Mouse (Mus musculus) NIH3T3 (cell line): ENCODE data around the gene Srrm4.

Experiments
- DNase-seq: peaks from one replicate; pipeline ENCODE4 v3.0.0-alpha.2; 2012; ENCODE audit warnings: low read depth

Srrm4 gene

DNA sequence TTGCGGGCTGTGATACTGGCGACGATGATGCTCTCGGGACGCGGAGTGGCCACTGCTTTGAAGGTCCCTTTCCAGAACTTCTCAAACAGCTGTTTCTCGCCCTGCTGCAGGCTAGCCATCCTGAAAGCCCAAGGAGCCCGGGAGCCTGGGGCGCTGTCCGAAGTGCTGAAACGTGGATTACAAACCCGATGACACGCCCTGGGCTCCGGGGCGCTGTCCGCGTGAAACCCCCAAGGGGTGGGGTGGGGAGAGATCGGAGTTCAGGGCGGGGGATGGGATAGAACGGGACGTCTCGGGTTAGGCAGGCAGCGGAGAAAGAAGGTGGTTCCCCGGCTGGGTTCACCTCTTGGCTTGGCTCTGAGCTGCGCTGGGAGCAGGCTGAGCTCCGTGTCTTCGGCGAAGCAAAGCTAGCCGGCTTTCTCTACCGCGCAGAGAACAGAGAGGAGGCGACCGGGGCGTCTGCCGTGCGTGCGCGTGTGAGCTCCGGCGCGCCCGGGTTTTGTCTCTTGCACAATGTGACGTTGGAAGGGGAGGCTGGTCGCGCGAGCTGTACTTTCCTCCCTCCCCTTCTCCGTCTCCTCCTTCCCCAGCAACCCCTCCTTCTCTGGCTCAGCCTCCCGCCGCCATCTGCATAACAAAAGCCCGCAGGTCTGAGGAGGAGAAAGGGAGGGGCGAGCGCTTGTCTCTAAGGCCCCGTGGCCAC is at the start of gene Srrm4:
Srrm4 (minus strand) TSS at position 472 of the 703 bp plus-strand sequence.
- DNase-seq, result peak; percentile 61

DNA sequence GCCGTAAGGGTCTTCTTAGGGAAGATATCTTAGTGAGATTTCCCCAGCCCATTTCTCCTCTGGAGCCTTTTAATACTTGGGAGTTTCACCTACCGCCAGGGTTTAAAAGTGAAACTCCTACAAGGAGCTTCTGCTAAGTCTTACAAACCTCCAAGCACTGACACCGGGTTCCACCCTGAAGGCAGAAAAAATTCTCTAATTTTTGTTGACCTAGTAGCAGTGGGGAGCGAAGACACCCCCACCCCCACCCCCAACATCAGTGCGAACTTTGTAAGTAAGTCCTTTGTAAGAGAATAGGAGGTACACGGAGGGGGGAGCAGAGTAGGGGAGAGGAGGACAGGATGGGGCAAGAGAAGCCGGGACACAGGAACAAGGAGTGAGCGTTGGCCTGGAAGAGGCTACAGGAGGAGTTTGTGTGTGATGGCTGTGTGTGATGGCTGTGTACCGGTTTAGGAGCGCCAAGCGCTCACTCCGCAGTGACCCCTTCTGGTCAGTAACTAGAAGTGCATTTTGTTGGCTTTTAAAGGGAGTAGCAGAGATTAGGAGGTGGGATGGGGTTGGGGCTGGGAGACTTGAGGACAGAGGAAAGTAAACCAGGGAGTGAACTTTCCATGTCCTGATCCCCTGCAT is 1.3 kb upstream of the Srrm4 start:
- DNase-seq, result peak; percentile 58

DNA sequence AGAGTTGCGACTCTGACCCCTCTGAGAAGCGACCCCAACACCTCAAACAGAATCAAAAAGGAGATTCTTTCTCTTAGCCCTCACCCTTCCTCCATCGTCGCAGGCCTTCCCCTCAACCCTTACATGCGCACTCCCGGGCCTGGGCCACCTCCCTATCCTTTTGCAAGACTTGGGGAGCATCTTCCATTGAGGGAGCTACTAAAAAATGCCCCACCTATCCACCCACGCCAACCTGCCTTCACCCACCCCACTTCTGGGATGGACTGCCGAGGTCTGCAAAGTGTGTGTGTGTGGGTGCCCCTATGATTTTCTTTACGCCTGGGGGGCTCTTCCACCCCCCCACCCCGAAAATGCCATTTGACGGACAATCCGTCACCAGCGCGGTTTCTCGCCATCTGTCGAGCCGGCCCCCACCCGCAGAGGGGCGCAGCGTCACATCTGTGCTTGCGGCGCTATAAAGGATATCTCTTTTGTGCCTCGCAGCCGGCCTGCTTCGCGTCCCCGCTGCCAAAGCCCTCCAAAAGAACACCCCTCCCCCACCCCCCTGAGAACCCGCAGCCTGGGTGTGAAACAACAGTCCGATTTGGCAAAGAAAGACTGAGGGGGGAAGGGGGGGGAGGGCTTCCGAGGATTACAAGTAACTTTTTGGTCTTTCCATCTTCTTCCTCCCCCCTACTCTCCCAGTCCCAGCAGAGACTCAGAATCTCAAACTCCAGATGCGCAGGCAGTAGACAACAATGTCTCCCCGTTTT is 608 bp upstream of the Srrm4 start:
- no peak for DNase-seq

DNA sequence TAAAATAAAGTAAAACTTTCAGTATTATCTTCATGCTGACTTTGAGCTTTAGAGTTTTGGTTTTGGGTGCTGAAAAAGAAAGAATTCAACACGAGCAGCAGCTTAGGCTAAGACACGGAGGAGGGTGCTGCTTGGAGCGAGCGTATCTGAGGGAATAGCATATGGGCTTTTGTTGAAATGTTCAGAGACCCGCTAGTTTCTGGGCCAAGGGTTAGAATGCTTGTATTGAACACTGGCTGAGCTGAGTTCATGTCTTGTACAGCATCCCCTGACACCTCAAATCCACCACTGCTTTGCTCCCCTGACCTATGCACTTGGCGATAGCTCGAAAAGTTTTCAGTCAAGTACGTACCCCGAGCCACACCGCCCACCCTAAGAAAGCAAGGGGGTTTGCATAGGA is 919 bp downstream of the Srrm4 start:
- no peak for DNase-seq

DNA sequence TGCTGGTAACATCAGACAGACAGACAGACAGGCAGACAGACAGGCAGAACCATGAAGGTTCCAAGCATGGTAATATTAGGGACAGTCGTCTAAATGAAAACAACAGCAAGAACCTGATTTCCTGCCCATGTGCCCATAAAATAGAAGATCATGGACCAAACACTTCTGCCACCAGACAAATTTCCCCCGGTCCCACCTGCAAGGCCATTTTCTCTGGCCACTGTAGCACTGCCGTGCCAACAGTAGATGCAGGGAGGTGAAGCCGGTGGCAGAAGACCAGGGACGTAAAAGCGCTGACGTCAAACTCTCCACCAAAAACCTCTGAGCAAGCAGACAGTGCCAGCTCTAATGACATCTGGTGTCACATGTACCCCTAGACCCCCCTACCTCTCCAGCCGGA is 2.0 kb downstream of the Srrm4 start:
- no peak for DNase-seq

DNA sequence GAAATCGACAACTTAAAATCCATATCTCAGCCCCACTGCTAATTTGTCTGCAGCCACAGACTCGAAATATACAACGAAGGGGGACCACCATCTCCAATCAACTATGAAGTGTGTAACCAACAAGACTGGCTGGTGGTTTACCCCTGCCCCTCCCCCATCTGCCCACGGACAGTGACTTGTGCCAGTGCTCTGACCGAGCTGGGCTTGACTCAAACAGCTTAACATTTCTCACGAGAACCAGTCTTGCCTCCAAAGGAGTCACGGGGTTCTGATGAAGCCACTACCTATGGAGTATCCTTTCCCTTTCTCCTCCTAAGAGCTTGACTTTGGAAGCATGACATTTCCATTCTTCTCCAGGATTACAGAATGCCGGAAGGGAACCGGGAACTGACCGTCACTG is 2.8 kb downstream of the Srrm4 start:
- no peak for DNase-seq

DNA sequence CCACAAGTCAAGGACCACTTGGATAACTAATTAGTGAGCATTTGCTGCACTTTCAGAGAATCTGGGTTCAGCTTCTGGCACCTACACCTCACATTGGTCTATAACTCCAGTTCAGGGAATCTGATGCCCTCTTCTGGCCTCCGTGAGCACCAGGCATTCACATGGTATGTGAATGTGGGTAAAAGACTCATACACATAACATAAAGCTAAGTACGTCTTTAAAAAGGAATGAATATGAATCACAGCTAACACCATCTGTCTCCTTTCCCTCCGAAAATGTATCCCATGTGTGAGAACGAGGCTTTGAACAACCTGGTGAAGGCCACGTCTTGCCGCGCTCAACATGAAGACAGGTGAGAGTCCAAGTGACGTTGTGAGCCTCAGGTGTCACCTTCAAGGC is 12.1 kb downstream of the Srrm4 start:
- DNase-seq, result peak; percentile 5

DNA sequence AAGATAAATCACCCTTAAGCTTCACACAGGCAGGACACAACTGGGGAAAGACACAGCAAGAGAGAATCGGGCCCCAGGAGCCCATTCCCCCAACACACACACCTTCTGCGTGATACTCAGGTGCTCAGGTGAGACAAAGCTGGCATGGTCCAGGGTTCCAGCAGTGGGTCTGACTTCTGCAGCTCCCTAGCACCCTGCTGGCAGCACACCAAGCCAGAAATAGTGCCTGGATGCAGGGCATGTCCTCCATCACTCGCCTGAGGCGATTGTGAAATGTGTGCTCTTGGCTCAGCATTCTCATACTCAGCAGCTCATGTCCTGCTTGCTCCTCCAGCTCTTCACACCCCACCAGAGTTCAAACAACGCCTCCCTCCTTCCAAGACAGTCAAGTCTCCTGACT is 14.5 kb downstream of the Srrm4 start:
- peak; percentile 28 for DNase-seq

DNA sequence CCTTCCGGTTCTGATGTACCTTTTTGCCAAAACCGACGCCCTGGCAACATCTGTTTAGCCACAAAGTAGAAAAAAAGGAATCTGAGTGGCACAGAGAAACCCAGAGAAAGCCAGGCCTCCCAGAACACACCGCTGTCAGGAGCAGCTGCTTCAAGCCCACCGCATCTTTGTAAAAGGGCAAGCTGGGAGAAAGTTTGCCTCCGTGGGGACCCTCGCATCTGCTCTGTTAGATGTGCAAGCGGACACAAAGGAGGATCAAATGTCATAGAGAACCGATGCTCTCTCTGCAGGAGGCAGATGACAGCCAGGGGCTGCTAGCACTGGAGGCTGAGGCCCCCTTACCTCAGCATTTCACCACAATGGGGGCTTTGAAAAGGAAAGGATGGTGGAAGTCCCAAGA is 18.3 kb downstream of the Srrm4 start:
- DNase-seq, result no peak

DNA sequence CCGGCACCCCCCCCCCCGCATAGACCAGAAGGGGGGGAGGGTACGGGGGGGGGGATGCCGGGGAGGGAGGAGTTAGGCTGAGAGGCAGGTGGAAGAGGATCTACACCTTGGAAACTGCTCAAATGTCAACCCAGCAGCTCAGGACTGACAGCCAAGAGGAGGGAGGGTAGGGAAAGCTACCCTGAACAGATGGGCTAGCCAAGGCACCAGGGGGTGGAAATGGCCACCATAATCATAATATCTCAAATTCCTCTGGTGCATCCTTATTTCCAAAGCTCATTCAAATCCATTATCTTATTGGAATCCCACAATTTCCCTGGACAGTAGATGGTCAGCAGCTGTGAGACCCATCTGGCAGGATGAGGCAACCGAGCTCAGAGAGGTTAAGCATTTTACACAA is 19.7 kb downstream of the Srrm4 start:
- DNase-seq, result no peak

DNA sequence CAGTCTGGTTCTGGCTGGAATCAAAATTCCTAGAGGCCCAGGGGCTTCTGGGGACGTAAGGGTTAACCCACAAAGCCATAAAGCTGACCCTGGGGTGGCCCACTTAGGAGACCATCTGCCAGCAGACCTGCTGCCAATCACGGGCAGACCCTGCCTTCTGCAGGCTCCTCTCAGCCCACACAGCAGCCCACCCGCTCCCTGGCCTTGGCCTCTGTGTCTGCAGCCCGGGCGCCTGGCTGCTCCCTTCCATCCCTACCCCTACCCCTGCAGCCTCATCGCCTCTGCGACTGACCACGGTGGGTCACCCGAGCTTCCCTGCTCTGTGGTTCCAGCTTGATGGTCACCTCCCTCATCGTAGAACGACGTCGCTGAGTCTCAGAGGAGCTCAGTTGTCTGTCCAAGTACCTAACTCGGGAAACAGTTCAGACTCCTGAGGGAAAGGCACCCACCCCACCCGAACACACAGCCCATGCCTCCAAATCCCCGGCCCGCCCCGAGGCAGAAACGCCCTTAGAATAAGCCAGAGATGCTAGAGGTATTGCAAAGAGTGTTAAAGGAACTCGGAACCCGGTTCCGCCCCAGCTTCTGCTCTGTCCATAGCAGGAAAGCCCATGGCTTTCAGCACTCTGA is 20.3 kb downstream of the Srrm4 start:
- DNase-seq, result no peak

DNA sequence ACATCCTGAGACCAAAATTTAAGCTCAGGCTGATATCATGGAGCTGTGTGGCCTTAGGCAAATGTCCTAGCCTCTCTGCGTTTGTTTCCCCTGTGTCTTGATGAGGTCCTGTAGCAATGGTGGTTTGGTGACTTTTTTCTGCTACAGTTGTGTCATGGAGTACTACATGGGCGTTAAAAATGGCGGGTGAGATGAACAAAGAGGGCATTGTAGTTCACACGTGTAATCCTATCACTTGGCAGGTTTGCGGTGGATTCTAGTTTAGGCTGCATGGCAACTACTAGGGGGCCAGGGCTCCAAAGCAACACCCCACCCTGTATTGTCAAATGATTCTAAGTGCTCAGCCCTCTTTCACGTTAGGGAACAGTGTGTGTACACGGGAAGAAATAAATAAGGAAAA is 21.1 kb downstream of the Srrm4 start:
- DNase-seq, result no peak

DNA sequence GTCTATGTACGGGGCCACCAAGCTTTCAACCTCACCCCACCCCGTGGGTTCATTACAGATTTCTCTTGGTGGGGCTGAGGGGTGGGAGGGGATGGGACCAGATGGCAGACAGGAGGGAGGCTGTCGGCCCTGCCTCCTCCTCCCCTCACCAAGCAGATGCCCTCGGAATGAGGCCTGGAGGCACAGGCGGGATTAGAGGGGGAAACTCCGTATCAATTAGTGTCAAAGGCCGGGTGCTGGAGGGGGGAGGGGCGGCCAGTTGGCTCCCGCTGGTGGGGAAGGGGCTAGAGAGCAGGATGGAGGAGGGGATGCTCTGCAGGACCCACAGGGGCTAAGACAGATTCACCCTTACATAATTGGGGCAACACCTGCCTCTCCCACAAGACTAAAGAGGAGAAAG is 22.0 kb downstream of the Srrm4 start:
- DNase-seq, result no peak

DNA sequence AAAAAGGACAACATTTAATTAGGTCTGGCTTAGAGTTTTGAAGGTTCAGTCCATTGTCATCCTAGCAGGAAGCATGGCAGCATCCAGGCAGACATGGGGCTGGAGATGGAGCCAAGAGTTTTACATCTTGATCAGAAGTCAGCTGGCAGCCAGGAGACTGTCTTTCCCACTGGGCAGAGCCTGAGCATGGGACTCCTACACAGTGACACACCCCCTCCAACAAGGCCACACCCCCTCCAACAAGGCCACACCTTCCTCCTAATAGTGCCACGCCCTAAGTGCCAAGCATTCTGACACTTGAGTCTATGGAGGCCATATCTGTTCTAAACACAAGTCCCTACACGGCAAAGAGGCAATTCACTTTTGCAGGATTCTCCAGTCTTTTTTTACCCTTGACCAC is 23.6 kb downstream of the Srrm4 start:
- DNase-seq, result no peak

DNA sequence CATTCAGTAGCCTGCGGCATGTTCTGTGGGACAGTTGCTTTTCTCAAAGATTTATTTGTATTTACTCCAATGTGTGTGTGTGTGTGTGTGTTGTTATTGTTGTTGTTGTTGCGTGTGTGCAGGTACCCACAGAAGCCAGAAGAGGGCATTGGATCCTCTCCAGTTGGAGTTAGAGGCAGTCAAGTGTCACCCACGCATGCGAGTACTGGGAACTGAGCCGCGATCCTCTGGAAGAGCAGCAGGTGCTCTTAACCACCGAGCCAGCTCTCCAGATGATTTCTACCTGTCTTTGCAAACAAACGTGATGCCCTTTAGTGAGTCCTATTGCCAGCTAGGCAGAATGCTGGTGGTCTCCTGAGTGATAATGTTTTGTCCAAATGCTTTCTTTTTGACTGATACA is 24.3 kb downstream of the Srrm4 start:
- DNase-seq, result no peak

DNA sequence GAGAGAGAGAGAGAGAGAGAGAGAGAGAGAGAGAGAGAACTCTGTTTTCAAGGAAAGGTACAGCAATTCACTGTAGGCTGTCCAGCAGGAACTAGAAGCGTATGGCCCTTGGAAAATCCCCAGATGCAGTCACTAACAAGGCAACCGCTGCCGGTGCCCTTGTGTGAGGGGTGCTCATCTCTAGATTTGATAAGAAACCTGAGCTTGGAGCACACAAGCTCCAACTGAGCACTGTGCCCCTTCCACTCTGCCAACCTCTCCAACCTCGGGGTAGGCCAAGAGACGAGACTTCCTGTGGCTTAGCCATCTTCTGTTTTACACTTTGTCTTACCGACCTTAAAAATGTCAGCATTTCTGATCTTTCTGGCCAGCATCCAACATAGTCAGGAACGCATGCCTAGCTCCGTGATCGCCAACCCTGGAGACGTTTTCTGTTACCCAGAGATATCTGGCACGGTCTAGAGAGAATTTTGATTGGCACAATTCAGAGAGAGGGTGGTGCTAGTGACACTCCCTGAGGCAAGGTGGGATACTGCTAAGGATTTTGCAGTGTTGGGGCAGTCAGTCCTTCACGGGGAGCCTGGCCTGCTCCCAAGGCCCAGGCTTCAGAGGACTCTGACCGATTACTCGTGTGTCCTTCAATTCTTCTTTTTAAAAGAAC is 25.1 kb downstream of the Srrm4 start:
- no peak for DNase-seq

DNA sequence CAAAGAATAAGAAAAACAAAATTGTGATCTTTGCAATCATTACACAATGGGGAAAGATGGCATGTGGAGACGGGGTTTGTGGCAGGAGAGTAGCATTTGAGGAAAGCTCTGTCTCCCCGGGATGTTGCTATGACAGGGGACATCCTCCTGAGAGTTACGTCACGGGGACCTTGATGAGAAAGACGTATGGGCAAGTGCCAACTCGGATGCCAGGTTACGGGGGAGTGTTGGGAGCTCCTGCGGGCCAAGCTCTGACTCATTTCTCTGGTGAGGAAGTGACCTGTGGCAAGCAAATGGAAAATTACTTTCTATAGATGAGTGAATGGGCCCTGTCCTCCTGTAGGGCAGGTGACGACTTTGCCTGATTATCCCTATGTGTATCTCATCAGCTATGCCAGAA is 26.0 kb downstream of the Srrm4 start:
- peak; percentile 4 for DNase-seq

DNA sequence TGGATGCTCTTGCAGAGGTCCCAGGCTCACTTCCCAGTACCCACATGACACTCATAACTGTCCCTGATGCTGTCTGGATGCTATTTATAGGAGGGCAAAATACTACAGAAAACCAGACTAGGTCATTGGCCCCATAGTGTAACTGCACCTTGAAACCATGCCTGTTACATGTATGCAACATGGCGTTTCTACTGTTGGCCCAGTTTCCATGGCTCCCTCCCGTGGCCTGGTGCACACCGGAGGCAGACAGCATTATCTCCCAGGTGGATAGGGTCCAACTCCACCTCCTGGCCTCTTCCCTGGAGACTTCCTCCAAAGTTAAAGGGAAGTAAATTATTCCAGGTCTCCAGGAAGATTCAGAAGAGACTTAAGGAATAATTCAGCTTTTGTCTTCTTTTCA is 27.2 kb downstream of the Srrm4 start:
- DNase-seq, result no peak

DNA sequence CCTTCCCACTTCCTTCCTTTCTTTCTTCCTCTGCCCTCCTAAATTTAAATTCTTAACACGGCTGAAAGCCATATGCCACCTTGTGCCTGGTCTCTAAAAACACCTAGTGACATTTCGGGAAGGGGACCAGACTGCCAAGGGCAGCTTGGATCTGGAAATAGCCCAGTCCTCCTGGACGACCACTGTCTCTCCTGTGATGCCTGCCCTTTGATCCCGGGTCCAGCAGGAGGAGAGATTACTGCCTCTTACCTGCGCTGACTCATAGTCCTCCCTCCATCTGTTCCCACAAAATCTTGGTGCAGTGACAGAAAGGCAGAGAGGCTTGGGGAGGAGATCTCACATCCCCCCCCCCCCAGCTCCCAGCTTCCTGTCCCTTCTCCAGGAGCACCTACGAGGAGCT is 27.9 kb downstream of the Srrm4 start:
- DNase-seq, result no peak

DNA sequence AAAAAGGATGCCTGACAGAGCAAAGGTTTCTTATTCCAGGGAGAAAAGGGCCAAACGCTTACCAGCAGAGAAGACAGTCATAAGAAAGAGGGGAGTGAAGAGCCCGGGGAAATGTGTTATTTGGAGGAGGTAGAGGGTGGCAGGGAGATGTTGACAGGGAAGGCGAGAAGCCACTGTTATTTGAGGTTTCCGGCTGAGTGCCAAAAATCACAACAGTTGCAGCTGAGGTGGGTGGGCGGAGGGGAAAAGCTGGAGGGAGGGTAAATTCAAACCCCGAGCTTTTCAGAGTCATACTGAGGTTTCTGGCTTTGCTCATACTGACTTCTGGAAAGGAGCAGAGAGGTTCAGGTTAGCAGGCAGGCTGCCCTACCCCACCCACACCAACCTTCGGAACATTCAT is 32.5 kb downstream of the Srrm4 start:
- peak; percentile 5 for DNase-seq

DNA sequence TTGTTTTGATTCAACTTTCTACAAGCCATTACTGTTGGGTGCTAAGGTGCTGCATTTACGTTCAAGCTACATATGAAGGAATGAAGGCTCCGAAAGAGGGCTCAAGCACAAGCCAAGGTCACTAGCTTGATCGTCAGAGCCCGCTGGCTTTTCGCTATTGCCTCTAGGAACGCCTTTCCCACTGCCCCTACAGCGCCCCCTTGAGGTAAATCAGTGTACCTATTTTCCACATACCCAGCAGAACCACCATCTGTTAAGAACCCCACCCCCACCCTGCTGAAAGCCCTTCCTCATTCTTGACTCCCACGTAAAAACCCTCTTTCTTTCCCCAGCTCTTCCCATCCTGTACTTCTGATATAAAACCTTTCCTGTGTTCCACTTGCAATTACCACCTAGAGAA is 35.0 kb downstream of the Srrm4 start:
- DNase-seq, result no peak

DNA sequence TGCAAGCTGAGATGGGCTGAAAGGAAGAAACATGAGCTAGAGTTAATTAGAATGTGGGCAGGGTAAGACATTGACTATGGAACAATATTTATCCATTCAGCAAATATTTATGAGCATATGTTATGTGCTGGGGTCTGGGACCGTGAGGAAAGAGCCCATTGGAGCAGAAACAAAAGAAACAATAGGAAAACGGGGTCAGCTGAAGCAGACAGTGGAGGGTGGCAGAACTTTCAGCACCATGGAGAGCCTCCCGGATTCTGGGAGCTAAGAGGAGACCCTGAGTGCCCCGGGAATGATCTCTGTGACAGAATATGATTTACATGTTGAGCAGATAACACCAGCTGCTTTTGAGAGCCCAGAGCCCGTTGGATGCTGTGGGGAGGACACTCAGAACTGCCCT is 37.7 kb downstream of the Srrm4 start:
- DNase-seq, result peak; percentile 31
